Mouse (Mus musculus) stomach, postnatal 0 days (tissue): ENCODE measurements at regions not wholly inside any gene's neighbourhood (a gene's known extent, or its start where the extent isn't known, plus 50 kb on each side); places are given as distances from the start of the nearest gene placed in this dataset.

ENCODE experiments used
- ATAC-seq: fragments of 200-750 bp; cut with Nextera tagmentation; 2 replicates; pipeline ENCODE4 v1.8.0; 2017; ENCODE audit not compliant: low FRiP score, low TSS enrichment
- DNase-seq: peaks from one replicate; pipeline ENCODE4 v3.0.0-alpha.2; 2016; ENCODE audit warnings: low spot score
- H3K27ac ChIP-seq: fragments of 300-500 bp; sonication (generic); replicated peaks from 2 replicates; pipeline ENCODE4 v1.5.1; 2014; ENCODE audit warnings: mild to moderate bottlenecking, control low read depth
- H3K27me3 ChIP-seq: fragments of 300-500 bp; sonication (generic); 2 replicates; pipeline ENCODE4 v1.6.1; 2014; ENCODE audit warnings: low read length; ENCODE audit not compliant: control insufficient read depth, insufficient read depth
- H3K36me3 ChIP-seq: fragments of 300-500 bp; sonication (generic); 2 replicates; pipeline ENCODE4 v1.6.1; 2014; ENCODE audit warnings: low read length, mixed read lengths; ENCODE audit not compliant: control insufficient read depth, insufficient read depth
- H3K4me1 ChIP-seq: fragments of 300-500 bp; sonication (generic); replicated peaks from 2 replicates; pipeline ENCODE4 v1.6.1; 2014; ENCODE audit warnings: antibody characterized with exemption; ENCODE audit not compliant: control insufficient read depth, insufficient read depth
- H3K4me2 ChIP-seq: fragments of 300-500 bp; sonication (generic); replicated peaks from 2 replicates; pipeline ENCODE4 v1.6.1; 2014; ENCODE audit warnings: low read depth, mild to moderate bottlenecking, control low read depth, moderate library complexity
- H3K4me3 ChIP-seq: fragments of 300-500 bp; sonication (generic); 2 replicates; pipeline ENCODE4 v1.5.1; 2014; ENCODE audit warnings: low read depth, low read length, control low read depth
- H3K9ac ChIP-seq: fragments of 300-500 bp; sonication (generic); 2 replicates; pipeline ENCODE4 v1.6.1; 2014; ENCODE audit warnings: mild to moderate bottlenecking, low read length, control low read depth, mixed read lengths
- H3K9me3 ChIP-seq: fragments of 300-500 bp; sonication (generic); 2 replicates; pipeline ENCODE4 v1.6.1; 2016; ENCODE audit warnings: low read length; ENCODE audit not compliant: control insufficient read depth
- CTCF ChIP-seq: IDR thresholded peaks from 2 replicates; pipeline ENCODE4 v1.5.1; 2016; ENCODE audit warnings: antibody characterized with exemption, low read depth, mild to moderate bottlenecking, moderate library complexity
- EP300 ChIP-seq: optimal IDR thresholded peaks from 2 replicates; pipeline ENCODE3; 2016; ENCODE audit warnings: antibody characterized with exemption
- WGBS: fragments of 180-500 bp; shearing (Covaris S2); extraction: QIAGEN DNeasy Blood & Tissue Kit; methylation state at CpG from one replicate; pipeline ENCODE4 v1.1.7; 2014; 5-methylcytosine and 5-hydroxymethylcytosine counted together

DNA sequence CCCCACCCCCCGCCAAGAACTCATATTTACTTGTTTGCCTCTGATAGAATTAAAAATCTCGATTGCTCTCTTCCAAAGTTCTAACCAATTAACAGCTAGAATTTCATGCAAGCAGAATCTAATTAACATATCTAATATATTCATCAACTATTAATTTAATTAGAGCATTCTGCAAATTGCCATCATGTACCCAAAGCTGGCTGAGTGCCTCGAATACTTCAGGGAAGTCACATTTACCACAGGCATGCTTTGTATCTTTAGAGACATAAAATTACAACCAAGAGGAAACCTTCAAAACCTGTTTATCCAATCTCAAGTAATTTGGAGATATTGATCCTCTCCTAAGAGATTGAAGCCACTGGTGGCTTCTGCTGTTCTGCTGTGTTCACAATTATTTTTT is 401.6 kb upstream of the Nmur2 start:
- Histone ChIP-seq H3K4me3 (no peak overlapping the region), H3K27ac (no peak overlapping the region), H3K9ac (no peak overlapping the region), H3K4me2 (no peak overlapping the region), H3K27me3 (no peaks in the 10 kb centered on the region), H3K4me1 (no peaks in the 10 kb centered on the region), H3K9me3 (no peaks in the 10 kb centered on the region), H3K36me3 (no peaks in the 10 kb centered on the region)
- DNase-seq, result no peak
- TF ChIP-seq EP300 (no peak), CTCF (no peak)
- 66% methylated on average over 3 of the region's 3 CpGs for WGBS
- ATAC-seq, result no peak

DNA sequence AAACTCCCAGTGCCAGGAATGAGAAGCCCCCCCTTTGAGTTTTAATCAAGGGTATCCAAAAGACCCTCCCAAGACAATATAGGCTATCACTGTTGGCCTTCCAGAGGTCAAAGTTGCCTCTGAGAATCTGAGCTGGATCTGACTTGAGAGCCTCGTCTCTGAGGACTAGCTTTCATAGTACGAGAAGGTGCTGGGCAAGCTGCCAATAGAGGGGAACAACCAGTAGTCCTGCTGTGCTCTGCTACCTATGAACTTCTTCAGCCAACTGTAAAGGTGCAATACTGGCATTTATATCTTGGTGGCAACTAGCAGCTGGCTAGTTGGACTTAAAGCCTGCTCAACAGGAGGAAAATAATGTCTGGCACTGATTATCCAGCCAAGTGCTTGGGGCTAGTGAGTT is 400.3 kb upstream of the Nmur2 start:
- Histone ChIP-seq H3K9me3 (no peaks in the 10 kb centered on the region), H3K4me3 (no peak overlapping the region), H3K9ac (no peak overlapping the region), H3K36me3 (no peaks in the 10 kb centered on the region), H3K27ac (no peak overlapping the region), H3K4me2 (no peak overlapping the region), H3K27me3 (no peaks in the 10 kb centered on the region), H3K4me1 (no peaks in the 10 kb centered on the region)
- no peak for TF ChIP-seq CTCF
- no peak for TF ChIP-seq EP300
- ATAC-seq (no peak), DNase-seq (no peak)
- 24% methylated on average over 2 of the region's 2 CpGs for WGBS

GRCm38 (mm10) chr11:56431089-56431488 is 390.3 kb upstream of the Nmur2 start:
- WGBS, result 69% methylated on average over 3 of the region's 3 CpGs
- Histone ChIP-seq H3K36me3 (no peaks in the 10 kb centered on the region), H3K4me3 (no peak overlapping the region), H3K27ac (no peak overlapping the region), H3K27me3 (no peaks in the 10 kb centered on the region), H3K4me1 (no peaks in the 10 kb centered on the region), H3K4me2 (no peak overlapping the region), H3K9ac (no peak overlapping the region), H3K9me3 (no peaks in the 10 kb centered on the region)
- no peak for TF ChIP-seq EP300
- no peak for TF ChIP-seq CTCF
- ATAC-seq, result no peak
- DNase-seq, result no peak

GRCm38 (mm10) chr11:56384761-56385160 is 344.0 kb upstream of the Nmur2 start:
- Histone ChIP-seq H3K36me3 (no peaks in the 10 kb centered on the region), H3K4me1 (no peaks in the 10 kb centered on the region), H3K9ac (no peak overlapping the region), H3K4me2 (no peak overlapping the region), H3K27me3 (no peaks in the 10 kb centered on the region), H3K9me3 (no peaks in the 10 kb centered on the region), H3K27ac (no peak overlapping the region), H3K4me3 (no peak overlapping the region)
- TF ChIP-seq CTCF (no peak), EP300 (no peak)
- ATAC-seq, result no peak
- DNase-seq, result no peak
- WGBS, result 30% methylated on average over 1 of the region's 1 CpGs

DNA sequence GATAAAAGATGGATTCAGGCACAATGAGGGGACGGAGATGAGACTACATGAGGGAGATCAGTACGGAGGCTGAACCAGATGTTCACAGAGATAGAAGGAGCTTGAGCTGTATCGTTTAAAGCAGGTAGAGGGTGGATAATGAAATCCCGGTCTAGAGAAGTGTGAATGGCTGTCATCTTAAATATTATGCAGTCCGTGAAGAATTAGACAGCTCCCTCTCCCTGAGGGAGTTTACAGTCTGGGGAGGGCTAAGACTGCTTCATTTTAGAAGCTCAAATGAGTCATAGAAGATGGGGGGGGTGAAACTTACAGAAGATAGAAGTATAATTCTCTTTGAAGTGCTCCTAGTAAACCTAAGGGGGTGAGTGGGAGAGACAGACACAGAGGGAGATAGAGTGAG is 336.7 kb upstream of the Nmur2 start:
- 81% methylated on average over 5 of the region's 5 CpGs for WGBS

GRCm38 (mm10) chr11:56374329-56374728 is 333.5 kb upstream of the Nmur2 start:
- Histone ChIP-seq H3K9me3 (no peaks in the 10 kb centered on the region), H3K27me3 (no peaks in the 10 kb centered on the region), H3K4me1 (no peaks in the 10 kb centered on the region), H3K4me3 (no peak overlapping the region), H3K4me2 (no peak overlapping the region), H3K9ac (no peak overlapping the region), H3K27ac (no peak overlapping the region), H3K36me3 (no peaks in the 10 kb centered on the region)
- 37% methylated on average over 6 of the region's 6 CpGs for WGBS
- ATAC-seq (no peak), DNase-seq (no peak)
- TF ChIP-seq CTCF (no peak; the same call in 1 of the 2 replicates), EP300 (no peak)

More for the DNA sequence above, 336.7 kb upstream of the Nmur2 start:
- H3K36me3 ChIP-seq, result no peaks in the 10 kb centered on the region
- DNase-seq (no peak), ATAC-seq (no peak)
- H3K9me3 ChIP-seq, result no peaks in the 10 kb centered on the region
- H3K27me3 ChIP-seq, result no peaks in the 10 kb centered on the region
- H3K4me3 ChIP-seq, result no peak overlapping the region
- no peak overlapping the region for H3K4me2 ChIP-seq
- H3K27ac ChIP-seq, result no peak overlapping the region
- H3K9ac ChIP-seq, result no peak overlapping the region
- no peaks in the 10 kb centered on the region for H3K4me1 ChIP-seq
- TF ChIP-seq EP300, result no peak
- TF ChIP-seq CTCF, result no peak
